Mouse (Mus musculus) lung, embryonic 14.5 days (tissue): Measurements from ENCODE around the gene Aff1. TPM values are rescaled to one million over a fixed set of nuclear protein-coding genes. Genes with fewer than 3 reads are reported as not detected.

Experiments
- ATAC-seq: fragments of 200-750 bp; cut with Nextera tagmentation; 2 replicates; pipeline ENCODE4 v1.8.0; 2017; ENCODE audit warnings: mild to moderate bottlenecking, moderate TSS enrichment, moderate library complexity; ENCODE audit not compliant: insufficient read depth
- DNase-seq: peaks from one replicate; pipeline ENCODE4 v3.0.0-alpha.2; 2015
- H3K27ac ChIP-seq: fragments of 300-500 bp; sonication (generic); 2 replicates; pipeline ENCODE4 v1.5.1; 2014; ENCODE audit warnings: low read depth, mild to moderate bottlenecking, moderate library complexity
- H3K27me3 ChIP-seq: fragments of 300-500 bp; sonication (generic); 2 replicates; pipeline ENCODE4 v1.6.1; 2014; ENCODE audit warnings: low read length, control low read depth; ENCODE audit not compliant: insufficient read depth
- H3K36me3 ChIP-seq: fragments of 300-500 bp; sonication (generic); 2 replicates; pipeline ENCODE4 v1.6.1; 2014; ENCODE audit warnings: control low read depth; ENCODE audit not compliant: insufficient read depth
- H3K4me1 ChIP-seq: fragments of 300-500 bp; sonication (generic); 2 replicates; pipeline ENCODE4 v1.6.1; 2014; ENCODE audit warnings: antibody characterized with exemption, control low read depth; ENCODE audit not compliant: insufficient read depth
- H3K4me2 ChIP-seq: fragments of 300-500 bp; sonication (generic); 2 replicates; pipeline ENCODE4 v1.6.1; 2014; ENCODE audit warnings: mild to moderate bottlenecking
- H3K4me3 ChIP-seq: fragments of 300-500 bp; sonication (generic); 2 replicates; pipeline ENCODE4 v1.5.1; 2014; ENCODE audit warnings: low read depth, low read length
- H3K9ac ChIP-seq: fragments of 300-500 bp; sonication (generic); 2 replicates; pipeline ENCODE4 v1.6.1; 2014
- H3K9me3 ChIP-seq: fragments of 300-500 bp; sonication (generic); 2 replicates; pipeline ENCODE4 v1.6.1; 2016; ENCODE audit warnings: low read depth, low read length, control low read depth
- CTCF ChIP-seq: IDR thresholded peaks from 2 replicates; pipeline ENCODE4 v1.5.1; 2016; ENCODE audit warnings: antibody characterized with exemption, low read depth
- WGBS: fragments of 180-500 bp; shearing (Covaris S2); extraction: QIAGEN DNeasy Blood & Tissue Kit; methylation state at CpG from one replicate; pipeline ENCODE4 v1.1.7; 2014; 5-methylcytosine and 5-hydroxymethylcytosine counted together
- polyA plus RNA-seq: library from polyadenylated mRNA; unstranded; fragments of >200 nt; fragmentation: Nextera tagmentation; extraction: Ambion mirVana; gene quantifications from 2 replicates; pipeline ENCODE4 v1.2.1, GENCODE M21; 2014

The Aff1 gene
- polyA plus RNA-seq, 1 experiment from 2014 or later, result 7.1 TPM

GRCm38 (mm10) chr5:103803927-103804590 lies 111.9 kb downstream of the Aff1 start:
- H3K9me3 ChIP-seq, result no peaks in the 10 kb centered on the region
- 17% methylated on average over 8 of the region's 8 CpGs for WGBS
- no peaks in the 10 kb centered on the region for H3K4me1 ChIP-seq
- H3K4me3 ChIP-seq, result no peak overlapping the region
- no peak overlapping the region for H3K4me2 ChIP-seq
- no peaks in the 10 kb centered on the region for H3K36me3 ChIP-seq
- TF ChIP-seq CTCF, result no peak
- no peak overlapping the region for H3K9ac ChIP-seq
- H3K27ac ChIP-seq, result no peak overlapping the region
- ATAC-seq, result no peak
- peak; percentile 42 for DNase-seq
- no peaks in the 10 kb centered on the region for H3K27me3 ChIP-seq

- H3K4me2 ChIP-seq, result no peak overlapping the region
- no peaks in the 10 kb centered on the region for H3K27me3 ChIP-seq
- H3K4me3 ChIP-seq, result no peak overlapping the region
- no peaks in the 10 kb centered on the region for H3K36me3 ChIP-seq
- no peak overlapping the region for H3K9ac ChIP-seq
- H3K9me3 ChIP-seq, result no peaks in the 10 kb centered on the region
- no peaks in the 10 kb centered on the region for H3K4me1 ChIP-seq
- DNase-seq (peak; percentile 26), ATAC-seq (no peak)
- 66% methylated on average over 17 of the region's 17 CpGs for WGBS
- TF ChIP-seq CTCF, result no peak
- H3K27ac ChIP-seq, result no peak overlapping the region
Measured at GRCm38 (mm10) chr5:103806851-103807578, 114.8 kb downstream of the Aff1 start.

- Histone ChIP-seq H3K27me3 (no peaks in the 10 kb centered on the region), H3K9me3 (no peaks in the 10 kb centered on the region), H3K9ac (no peak overlapping the region), H3K4me2 (no peak overlapping the region), H3K4me1 (no peaks in the 10 kb centered on the region), H3K4me3 (no peak overlapping the region), H3K27ac (no peak overlapping the region), H3K36me3 (no peaks in the 10 kb centered on the region)
- TF ChIP-seq CTCF, result no peak
- WGBS, result 58% methylated on average over 7 of the region's 7 CpGs
- no peak for DNase-seq
- no peak for ATAC-seq
Measured at GRCm38 (mm10) chr5:103807637-103808312, 115.6 kb downstream of the Aff1 start.

DNA sequence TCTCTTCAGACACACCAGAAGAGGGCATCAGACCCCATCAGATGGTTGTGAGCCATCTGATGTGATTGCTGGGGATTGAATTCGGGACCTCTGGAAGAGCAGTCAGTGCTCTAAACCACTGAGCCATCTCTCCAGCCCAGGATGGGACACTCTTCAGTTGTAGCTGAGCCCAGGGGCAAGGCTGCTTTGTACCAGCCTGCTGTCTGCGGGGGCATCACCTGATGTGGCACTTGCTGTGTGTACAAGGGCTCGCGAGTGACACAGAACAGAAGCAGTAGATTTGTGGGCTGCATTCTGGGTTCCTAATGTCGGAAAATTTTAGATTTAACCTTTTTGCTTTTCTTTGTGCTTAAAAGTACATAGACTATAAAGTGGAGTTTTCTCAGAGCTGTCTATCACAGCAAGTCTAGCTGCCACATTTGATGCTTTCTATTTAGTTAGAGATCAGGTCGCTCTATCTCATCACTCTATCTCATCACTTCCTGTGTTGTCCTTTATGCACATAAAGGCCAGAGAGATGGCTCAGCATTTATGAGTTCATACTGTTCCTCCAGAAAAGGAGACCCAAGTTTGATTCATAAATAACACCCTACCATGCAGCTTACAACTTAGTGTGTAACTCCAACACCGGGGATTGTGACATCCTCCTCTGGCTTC lies 117.6 kb downstream of the Aff1 start:
- Histone ChIP-seq H3K9ac (no peak overlapping the region), H3K27ac (no peak overlapping the region), H3K27me3 (no peaks in the 10 kb centered on the region), H3K4me2 (no peak overlapping the region), H3K4me3 (no peak overlapping the region), H3K9me3 (no peaks in the 10 kb centered on the region), H3K4me1 (no peaks in the 10 kb centered on the region), H3K36me3 (no peaks in the 10 kb centered on the region)
- DNase-seq, result no peak
- no peak for TF ChIP-seq CTCF
- WGBS, result 87% methylated on average over 7 of the region's 7 CpGs
- no peak for ATAC-seq

DNA sequence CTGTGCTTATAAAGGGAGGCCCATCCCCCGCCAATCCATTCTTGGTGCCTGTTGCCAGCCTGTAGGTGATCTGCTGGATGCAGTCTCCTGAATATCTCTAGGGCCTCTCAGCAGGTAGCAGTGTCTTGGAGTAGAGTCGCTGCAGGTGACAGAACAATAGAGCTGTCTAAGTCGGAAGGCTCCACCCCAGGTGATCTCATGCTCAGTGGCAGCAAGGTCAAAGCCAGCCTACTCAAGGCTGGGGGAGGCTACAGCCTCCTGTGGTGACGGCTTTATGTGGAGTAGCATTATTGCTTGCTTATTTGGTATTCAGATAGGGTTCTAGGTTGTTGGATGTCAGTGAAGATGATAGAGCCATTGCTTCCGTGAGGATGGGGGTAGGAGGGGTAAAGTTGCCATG lies 121.1 kb downstream of the Aff1 start:
- Histone ChIP-seq H3K4me1 (no peaks in the 10 kb centered on the region), H3K27ac (no peak overlapping the region), H3K4me2 (no peak overlapping the region), H3K27me3 (no peaks in the 10 kb centered on the region), H3K36me3 (no peaks in the 10 kb centered on the region), H3K9me3 (no peaks in the 10 kb centered on the region), H3K9ac (no peak overlapping the region), H3K4me3 (no peak overlapping the region)
- 84% methylated on average over 5 of the region's 5 CpGs for WGBS
- ATAC-seq, result no peak
- no peak for DNase-seq
- no peak for TF ChIP-seq CTCF

GRCm38 (mm10) chr5:103813997-103814542 lies 121.9 kb downstream of the Aff1 start:
- Histone ChIP-seq H3K27me3 (no peaks in the 10 kb centered on the region), H3K4me3 (no peak overlapping the region), H3K4me1 (no peaks in the 10 kb centered on the region), H3K36me3 (no peaks in the 10 kb centered on the region), H3K9ac (no peak overlapping the region), H3K4me2 (no peak overlapping the region), H3K27ac (no peak overlapping the region; the same call in 1 of the 2 replicates), H3K9me3 (no peaks in the 10 kb centered on the region)
- WGBS, result 72% methylated on average over 12 of the region's 12 CpGs
- no peak for ATAC-seq
- no peak for DNase-seq
- no peak for TF ChIP-seq CTCF
